Mouse (Mus musculus) forebrain, embryonic 11.5 days (tissue): ENCODE results near the gene Ackr2. TPM values are rescaled to one million over a fixed set of nuclear protein-coding genes. Genes with fewer than 3 reads are reported as not detected.

Experiments
- ATAC-seq: fragments of 200-750 bp; cut with Nextera tagmentation; replicated peaks from 2 replicates; pipeline ENCODE4 v1.8.0; 2017; ENCODE audit warnings: moderate TSS enrichment; ENCODE audit not compliant: low FRiP score
- DNase-seq: peaks from one replicate; pipeline ENCODE4 v3.0.0-alpha.2; 2017; ENCODE audit warnings: low spot score
- H3K27ac ChIP-seq: fragments of 300-500 bp; sonication (generic); 2 replicates; pipeline ENCODE4 v1.5.1; 2014; ENCODE audit warnings: low read depth, low read length
- H3K27me3 ChIP-seq: fragments of 300-500 bp; sonication (generic); 2 replicates; pipeline ENCODE4 v1.6.1; 2014; ENCODE audit warnings: mild to moderate bottlenecking, low read length, mixed read lengths; ENCODE audit not compliant: control insufficient read depth, insufficient read depth
- H3K36me3 ChIP-seq: fragments of 300-500 bp; sonication (generic); 2 replicates; pipeline ENCODE4 v1.6.1; 2014; ENCODE audit warnings: mild to moderate bottlenecking, low read length, moderate library complexity, mixed read lengths; ENCODE audit not compliant: control insufficient read depth, insufficient read depth
- H3K4me1 ChIP-seq: fragments of 300-500 bp; sonication (generic); replicated peaks from 2 replicates; pipeline ENCODE4 v1.6.1; 2014; ENCODE audit warnings: low read length, mixed read lengths; ENCODE audit not compliant: control insufficient read depth, insufficient read depth
- H3K4me2 ChIP-seq: fragments of 300-500 bp; sonication (generic); 2 replicates; pipeline ENCODE4 v1.6.1; 2014; ENCODE audit warnings: low read depth, mild to moderate bottlenecking, low read length, moderate library complexity, mixed read lengths; ENCODE audit not compliant: severe bottlenecking
- H3K4me3 ChIP-seq: fragments of 300-500 bp; sonication (generic); 2 replicates; pipeline ENCODE4 v1.5.1; 2014; ENCODE audit warnings: low read depth, low read length
- H3K9ac ChIP-seq: fragments of 300-500 bp; sonication (generic); 2 replicates; pipeline ENCODE4 v1.6.1; 2014; ENCODE audit warnings: low read length
- H3K9me3 ChIP-seq: fragments of 300-500 bp; sonication (generic); 2 replicates; pipeline ENCODE4 v1.6.1; 2016; ENCODE audit warnings: low read length, mixed read lengths; ENCODE audit not compliant: control insufficient read depth
- WGBS: fragments of 180-500 bp; shearing (Covaris S2); extraction: QIAGEN DNeasy Blood & Tissue Kit; methylation state at CpG from one replicate; pipeline ENCODE4 v1.1.7; 2014; 5-methylcytosine and 5-hydroxymethylcytosine counted together
- polyA plus RNA-seq: library from polyadenylated mRNA; unstranded; fragments of >200 nt; fragmentation: Nextera tagmentation; extraction: Ambion mirVana; gene quantifications from 2 replicates; pipeline ENCODE4 v1.2.1, GENCODE M21; 2014

Gene Ackr2
- 0.97 and 1.4 TPM in 2 replicates for polyA plus RNA-seq

DNA sequence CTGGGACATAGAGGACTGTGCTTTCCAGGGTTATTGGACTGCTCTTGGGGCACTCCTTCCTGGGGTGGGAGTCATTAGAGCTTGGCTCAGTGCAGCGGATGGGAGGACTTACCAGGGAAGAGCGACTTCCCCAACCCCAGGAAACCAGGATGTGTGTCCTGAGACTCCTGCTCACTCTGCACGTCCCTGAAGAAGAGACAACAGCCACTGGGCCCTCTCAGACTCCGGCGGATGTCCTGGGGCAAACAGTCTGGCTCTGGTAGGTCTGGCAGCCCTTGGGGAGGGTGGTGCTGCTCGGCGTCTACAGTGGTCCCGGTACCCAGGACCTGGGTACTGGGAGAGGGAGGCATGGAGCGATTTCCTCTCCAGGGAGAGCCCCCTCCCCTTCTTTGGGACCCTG lies at the start of gene Ackr2:
Ackr2 (plus strand) TSS at position 111 of the 400 bp plus-strand sequence.
- Histone ChIP-seq H3K4me1 (no peaks in the 10 kb centered on the region), H3K4me2 (no peak within 1 kb of the TSS), H3K9me3 (no peaks in the 10 kb centered on the region), H3K9ac (no peak within 1 kb of the TSS), H3K27ac (no peak within 1 kb of the TSS), H3K36me3 (no peaks in the 10 kb centered on the region), H3K4me3 (no peak within 1 kb of the TSS), H3K27me3 (no peaks in the 10 kb centered on the region)
- 81% methylated on average over 9 of the region's 9 CpGs for WGBS
- DNase-seq (no peak), ATAC-seq (no peak)

DNA sequence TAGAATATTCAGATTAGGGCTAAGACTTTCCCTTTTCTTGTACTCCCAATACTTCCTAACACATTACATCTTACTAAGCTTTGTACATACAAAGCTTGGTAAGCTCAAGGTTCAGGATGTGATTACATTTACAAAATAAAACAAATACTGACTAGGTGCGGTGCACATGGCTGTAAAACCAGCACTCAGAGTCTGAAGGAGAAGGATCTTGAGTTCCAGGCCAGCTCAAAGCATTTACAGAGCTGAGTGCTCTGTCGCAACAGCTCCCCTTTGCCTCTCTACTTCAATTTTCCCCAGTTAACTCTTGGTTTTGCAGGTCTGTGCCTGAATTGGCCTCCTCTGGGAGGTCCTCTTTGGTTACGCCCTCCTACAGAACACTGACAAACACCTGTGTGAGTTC lies 43.9 kb upstream of the Ackr2 start:
- no peak overlapping the region for H3K9ac ChIP-seq
- no peaks in the 10 kb centered on the region; the same call in 1 of the 2 replicates for H3K36me3 ChIP-seq
- H3K4me2 ChIP-seq, result no peak overlapping the region
- peaks cover 3% of the 10 kb centered on the region; the same call in 1 of the 2 replicates for H3K4me1 ChIP-seq
- no peak for DNase-seq
- H3K27me3 ChIP-seq, result no peaks in the 10 kb centered on the region
- H3K27ac ChIP-seq, result no peak overlapping the region
- WGBS, result 98% methylated on average over 3 of the region's 3 CpGs
- H3K9me3 ChIP-seq, result no peaks in the 10 kb centered on the region
- no peak overlapping the region for H3K4me3 ChIP-seq
- ATAC-seq, result no peak

DNA sequence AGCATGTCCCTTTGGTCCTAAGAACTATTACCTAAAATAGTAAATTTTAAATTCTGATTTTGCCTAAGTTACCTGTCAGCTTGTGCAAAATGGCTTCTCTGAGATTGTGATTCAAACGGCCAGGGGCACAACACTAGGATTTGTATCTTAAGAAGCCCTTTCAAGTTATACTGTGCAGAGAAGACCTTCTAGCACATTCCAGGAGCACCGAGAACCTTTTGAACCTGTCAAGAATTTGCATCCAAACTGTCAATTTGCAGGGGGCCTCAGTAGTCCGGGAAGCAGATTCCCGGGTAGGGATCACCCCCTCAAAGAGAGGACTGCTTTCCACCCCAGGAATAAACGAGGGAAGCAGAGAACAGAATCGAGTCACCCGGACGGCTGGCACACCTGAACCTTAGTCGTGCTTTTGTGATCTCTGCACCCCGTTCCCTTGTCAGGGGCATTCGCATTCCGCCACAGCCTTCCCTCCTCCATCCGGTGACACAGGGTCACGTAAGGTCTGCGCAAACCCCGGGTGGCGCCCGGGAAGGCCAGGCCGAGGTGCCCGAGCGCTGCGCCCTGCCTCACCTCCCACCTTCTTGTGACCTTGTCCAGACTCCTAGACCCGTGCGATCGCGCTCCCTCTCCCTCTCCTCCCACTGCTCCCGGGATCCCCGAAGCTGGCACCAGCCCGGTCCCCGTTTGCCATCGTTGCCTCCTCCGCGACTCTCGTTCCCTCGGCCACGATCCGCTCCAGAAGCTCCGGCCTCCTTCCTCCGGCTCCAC lies 41.3 kb upstream of the Ackr2 start:
- ATAC-seq (no peak; the same call in 1 of the 2 replicates), DNase-seq (no peak)
- Histone ChIP-seq H3K4me1 (peaks cover 3% of the 10 kb centered on the region; the same call in 1 of the 2 replicates), H3K9me3 (no peaks in the 10 kb centered on the region), H3K27ac (peak overlapping the region; percentile 96), H3K4me2 (peak overlapping the region; percentile 94), H3K27me3 (no peaks in the 10 kb centered on the region), H3K4me3 (peak overlapping the region; percentile 86), H3K36me3 (no peaks in the 10 kb centered on the region), H3K9ac (peak overlapping the region; percentile 82)
- 1% methylated on average over 39 of the region's 39 CpGs for WGBS

DNA sequence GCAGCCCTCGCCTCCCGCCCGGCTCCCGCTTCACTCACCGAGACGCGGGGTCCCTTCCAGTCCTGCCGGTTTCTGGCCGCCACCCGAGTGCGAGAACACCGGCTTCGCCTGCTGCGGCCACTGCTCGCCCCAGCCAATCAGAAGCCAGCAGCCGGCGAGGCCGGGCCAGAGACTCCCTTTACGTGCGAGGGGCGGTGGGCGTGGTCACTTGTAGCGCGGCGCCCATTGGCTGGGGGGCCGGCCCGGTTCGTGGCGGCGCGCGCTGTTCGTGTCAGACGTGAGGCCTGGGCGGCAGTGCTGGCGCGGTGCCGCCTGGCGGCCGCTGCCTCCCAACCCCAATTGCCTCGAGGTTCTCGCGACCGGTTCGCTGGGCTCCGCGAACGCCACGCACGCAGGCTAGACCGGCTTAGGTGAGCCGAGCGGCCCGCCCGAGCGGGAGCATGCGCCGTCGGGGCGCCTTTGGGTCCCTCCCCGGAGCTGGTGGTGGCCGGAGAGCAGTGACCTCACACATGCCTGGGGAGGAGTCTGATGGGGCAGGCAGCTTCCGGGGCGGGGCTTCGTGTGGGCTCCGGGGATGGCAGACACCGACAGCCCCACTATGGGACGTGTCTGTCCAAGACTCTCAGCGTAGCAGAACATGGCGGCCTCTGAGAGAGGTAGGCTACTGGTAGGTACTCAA lies 40.5 kb upstream of the Ackr2 start:
- under 1% methylated on average over 70 of the region's 70 CpGs for WGBS
- Histone ChIP-seq H3K9me3 (no peaks in the 10 kb centered on the region), H3K4me2 (peak overlapping the region; percentile 94), H3K36me3 (no peaks in the 10 kb centered on the region), H3K9ac (peak overlapping the region; percentile 82), H3K4me3 (peak overlapping the region; percentile 86), H3K27ac (peak overlapping the region; percentile 96), H3K27me3 (no peaks in the 10 kb centered on the region), H3K4me1 (peaks cover 3% of the 10 kb centered on the region; the same call in 1 of the 2 replicates)
- DNase-seq (peak; percentile 99), ATAC-seq (peak; percentile 98)

DNA sequence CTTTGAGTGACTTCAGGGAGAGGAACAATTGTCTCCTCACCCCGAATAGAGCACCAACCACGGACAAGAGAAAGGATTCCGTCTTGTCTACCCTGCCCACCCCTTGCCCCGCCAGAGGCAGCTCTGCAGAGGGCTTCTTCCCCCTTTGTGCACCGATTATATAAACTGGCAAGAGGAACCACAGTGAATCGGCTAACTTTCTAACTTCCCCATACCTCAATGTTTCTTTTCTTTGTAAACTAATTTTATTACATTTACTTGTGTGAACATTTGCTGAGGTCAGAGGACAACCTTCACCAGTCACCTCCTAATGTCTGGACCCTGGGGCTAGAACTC lies 40.0 kb upstream of the Ackr2 start, which contains the start of gene Higd1a:
Higd1a (minus strand) TSS at position 210 of the 336 bp plus-strand sequence.
- peak within 1 kb of the TSS; percentile 82 for H3K9ac ChIP-seq
- H3K4me2 ChIP-seq, result peak within 1 kb of the TSS; percentile 94
- no peaks in the 10 kb centered on the region for H3K27me3 ChIP-seq
- H3K36me3 ChIP-seq, result no peaks in the 10 kb centered on the region
- H3K27ac ChIP-seq, result peak within 1 kb of the TSS; percentile 96
- ATAC-seq (no peak), DNase-seq (no peak)
- H3K4me3 ChIP-seq, result peak within 1 kb of the TSS; percentile 86
- no peaks in the 10 kb centered on the region for H3K9me3 ChIP-seq
- peaks cover 3% of the 10 kb centered on the region; the same call in 1 of the 2 replicates for H3K4me1 ChIP-seq
- 11% methylated on average over 6 of the region's 6 CpGs for WGBS

DNA sequence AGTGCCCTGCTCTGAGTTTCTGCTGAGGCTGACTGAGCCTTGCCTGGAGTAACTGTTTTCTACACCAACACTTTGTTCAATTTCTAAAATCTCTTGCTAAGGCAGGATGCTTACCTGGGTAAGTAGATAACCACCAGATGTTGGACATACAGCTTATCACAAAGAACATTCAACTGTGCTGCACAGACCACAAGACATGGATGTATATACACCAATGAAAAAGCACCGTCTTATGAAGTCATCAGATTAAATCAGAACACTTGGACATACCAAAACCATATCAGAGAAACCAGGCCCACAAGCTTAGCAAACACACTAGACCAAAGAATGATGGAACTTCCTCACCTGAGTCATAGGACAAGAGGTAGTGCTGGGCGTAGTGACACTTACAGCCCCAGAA lies 38.8 kb upstream of the Ackr2 start:
- Histone ChIP-seq H3K36me3 (no peaks in the 10 kb centered on the region), H3K4me2 (no peak overlapping the region), H3K4me1 (peaks cover 3% of the 10 kb centered on the region; the same call in 1 of the 2 replicates), H3K9ac (no peak overlapping the region), H3K27me3 (no peaks in the 10 kb centered on the region), H3K9me3 (no peaks in the 10 kb centered on the region), H3K27ac (no peak overlapping the region), H3K4me3 (no peak overlapping the region)
- ATAC-seq (no peak), DNase-seq (no peak)
- WGBS, result 94% methylated on average over 2 of the region's 2 CpGs

DNA sequence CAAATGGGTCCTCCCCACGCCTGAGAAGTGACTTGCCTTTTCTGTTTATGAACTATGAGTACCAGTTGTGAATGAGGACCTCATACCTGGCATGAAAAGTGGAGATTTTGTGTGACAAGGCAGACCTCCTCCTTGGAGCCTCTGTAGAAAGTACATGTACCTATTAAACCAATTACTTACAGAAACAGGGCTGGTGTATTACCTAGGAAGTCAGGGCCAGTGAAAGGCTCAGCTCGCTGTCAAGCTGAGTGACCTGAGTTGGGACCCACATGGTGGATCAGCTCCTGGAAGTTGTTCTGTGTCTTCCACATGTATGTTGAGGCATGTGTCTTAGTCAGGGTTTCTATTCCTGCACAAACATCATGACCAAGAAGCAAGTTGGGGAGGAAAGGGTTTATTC lies 37.2 kb upstream of the Ackr2 start:
- H3K4me1 ChIP-seq, result peaks cover 3% of the 10 kb centered on the region; the same call in 1 of the 2 replicates
- no peak for DNase-seq
- no peak for ATAC-seq
- H3K4me3 ChIP-seq, result no peak overlapping the region
- no peak overlapping the region for H3K9ac ChIP-seq
- no peak overlapping the region for H3K27ac ChIP-seq
- H3K36me3 ChIP-seq, result no peaks in the 10 kb centered on the region
- no peaks in the 10 kb centered on the region for H3K27me3 ChIP-seq
- H3K9me3 ChIP-seq, result no peaks in the 10 kb centered on the region
- 89% methylated on average over 2 of the region's 2 CpGs for WGBS
- no peak overlapping the region for H3K4me2 ChIP-seq

DNA sequence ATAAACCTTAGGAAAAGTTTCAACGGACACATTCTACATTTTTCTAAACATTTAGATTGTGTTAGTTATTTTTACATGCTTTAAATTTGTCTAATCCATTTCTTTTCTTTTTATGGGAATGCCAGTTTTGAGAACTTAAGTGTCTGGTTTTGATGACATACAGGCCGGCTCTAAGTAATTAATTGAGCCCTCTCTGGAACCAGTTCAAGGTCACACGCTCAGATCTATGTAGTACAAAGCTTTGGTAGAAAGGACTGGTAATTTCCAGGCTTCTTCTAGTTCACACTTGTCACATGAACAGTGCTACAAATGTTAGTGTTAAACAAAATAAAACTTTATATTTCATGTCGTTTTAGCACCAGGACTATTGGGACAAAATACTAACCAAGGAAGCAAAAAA lies 33.3 kb upstream of the Ackr2 start:
- no peaks in the 10 kb centered on the region for H3K9me3 ChIP-seq
- H3K4me3 ChIP-seq, result no peak overlapping the region
- no peaks in the 10 kb centered on the region for H3K36me3 ChIP-seq
- 72% methylated on average over 4 of the region's 4 CpGs for WGBS
- no peak overlapping the region for H3K9ac ChIP-seq
- no peaks in the 10 kb centered on the region for H3K27me3 ChIP-seq
- no peak for DNase-seq
- no peak overlapping the region for H3K4me2 ChIP-seq
- no peaks in the 10 kb centered on the region for H3K4me1 ChIP-seq
- no peak overlapping the region for H3K27ac ChIP-seq
- ATAC-seq, result no peak
